Mouse (Mus musculus) left cerebral cortex, adult 6 months (tissue): ENCODE data around the gene Olfr1152. TPM values are rescaled to one million over a fixed set of nuclear protein-coding genes. Genes with fewer than 3 reads are reported as not detected.

Source experiments
- long read RNA-seq, 2 experiments: library from polyadenylated mRNA; unstranded; transcript quantifications; one replicate each; pipeline ENCODE4 v2.0.0; 2019 to 2020
- polyA plus RNA-seq: library from polyadenylated mRNA; unstranded; fragments of <200 nt; fragmentation: Nextera tagmentation; gene quantifications from 2 replicates; pipeline ENCODE4 v1.2.3, GENCODE M21; 2021

The Olfr1152 gene
- not detected in 2 replicates for polyA plus RNA-seq
- long read RNA-seq, experiment 1, result 0 reads
- long read RNA-seq, experiment 2, result 0 reads

GRCm38 (mm10) chr2:87866192-87866591, at the start of gene Olfr1152:
TSS of gene Olfr1152 (plus strand) at chr2:87866492.

GRCm38 (mm10) chr2:87830233-87830632, 36.1 kb upstream of the Olfr1152 start, which contains the start of gene Olfr1148:
TSS of gene Olfr1148 (plus strand) at chr2:87830533.

GRCm38 (mm10) chr2:87843693-87844092, 22.6 kb upstream of the Olfr1152 start, which contains the start of gene Olfr1150-ps1:
TSS of gene Olfr1150-ps1 (plus strand) at chr2:87843993.

GRCm38 (mm10) chr2:87855562-87855961, 10.7 kb upstream of the Olfr1152 start, which contains the start of gene Olfr1151:
TSS of gene Olfr1151 (plus strand) at chr2:87855862.

GRCm38 (mm10) chr2:87894662-87895061, 28.4 kb downstream of the Olfr1152 start, which contains the start of gene Olfr1153:
TSS of gene Olfr1153 (plus strand) at chr2:87894962.

DNA sequence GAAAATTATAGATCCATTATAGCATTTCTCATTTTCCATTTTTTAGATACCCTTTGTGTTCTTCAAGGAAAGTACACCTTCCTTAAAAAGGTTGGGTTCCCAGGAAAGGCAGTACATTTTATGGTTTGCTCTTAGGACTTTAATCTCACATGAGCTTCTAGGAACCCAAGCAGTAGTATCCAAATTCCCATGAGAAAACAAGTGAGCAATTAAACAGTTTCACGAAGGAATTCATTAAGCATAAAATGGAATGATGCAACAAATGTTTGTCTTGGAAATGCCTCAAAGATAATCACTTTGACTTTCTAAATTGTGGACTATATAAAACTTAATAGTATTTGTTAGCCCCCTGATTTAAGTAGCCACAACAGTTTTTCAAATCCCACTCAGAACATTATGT, 38.8 kb downstream of the Olfr1152 start, which contains the start of gene Olfr1154:
TSS of gene Olfr1154 (minus strand) at position 101 of the 400 bp plus-strand sequence.

Other genes with a start within 250 kb of the Olfr1152 start
- not detected in 2 replicates for gene Olfr1131, start 239.4 kb upstream of the Olfr1152 start, polyA plus RNA-seq
- not detected in 2 replicates for gene Olfr1132, start 229.0 kb upstream of the Olfr1152 start, polyA plus RNA-seq
- gene Olfr1133, start 219.1 kb upstream of the Olfr1152 start, polyA plus RNA-seq, result not detected in 2 replicates
- not detected in 2 replicates for gene Olfr1134, start 208.0 kb upstream of the Olfr1152 start, polyA plus RNA-seq
- gene Olfr1135, start 192.8 kb upstream of the Olfr1152 start, polyA plus RNA-seq, result not detected in 2 replicates
- gene Olfr1136, start 172.5 kb upstream of the Olfr1152 start, polyA plus RNA-seq, result not detected in 2 replicates
- not detected in 2 replicates for gene Olfr1137, start 153.3 kb upstream of the Olfr1152 start, polyA plus RNA-seq
- not detected in 2 replicates for gene Olfr1138, start 126.5 kb upstream of the Olfr1152 start, polyA plus RNA-seq
- not detected in 2 replicates for gene Olfr1140, start 122.7 kb upstream of the Olfr1152 start, polyA plus RNA-seq
- gene Olfr1141, start 112.5 kb upstream of the Olfr1152 start, polyA plus RNA-seq, result not detected in 2 replicates
- gene Olfr152, start 87.0 kb upstream of the Olfr1152 start, polyA plus RNA-seq, result not detected in 2 replicates
- not detected in 2 replicates for gene Olfr1143, start 65.9 kb upstream of the Olfr1152 start, polyA plus RNA-seq
- gene Olfr1145, start 56.7 kb upstream of the Olfr1152 start, polyA plus RNA-seq, result not detected in 2 replicates
- not detected in 2 replicates for gene Olfr1148, start 36.0 kb upstream of the Olfr1152 start, polyA plus RNA-seq
- gene Olfr1150-ps1, start 22.5 kb upstream of the Olfr1152 start, polyA plus RNA-seq, result not detected in 2 replicates
- not detected in 2 replicates for gene Olfr1151, start 10.6 kb upstream of the Olfr1152 start, polyA plus RNA-seq
- not detected in 2 replicates for gene Olfr1153, start 28.5 kb downstream of the Olfr1152 start, polyA plus RNA-seq
- gene Olfr1154, start 38.7 kb downstream of the Olfr1152 start, polyA plus RNA-seq, result not detected in 2 replicates
- not detected in 2 replicates for gene Olfr1155, start 78.6 kb downstream of the Olfr1152 start, polyA plus RNA-seq
- gene Olfr1156, start 86.6 kb downstream of the Olfr1152 start, polyA plus RNA-seq, result not detected in 2 replicates
- gene Olfr1157, start 101.8 kb downstream of the Olfr1152 start, polyA plus RNA-seq, result not detected in 2 replicates
- not detected in 2 replicates for gene Olfr74, start 108.2 kb downstream of the Olfr1152 start, polyA plus RNA-seq
- gene Olfr1158, start 123.6 kb downstream of the Olfr1152 start, polyA plus RNA-seq, result not detected in 2 replicates
- not detected in 2 replicates for gene Olfr1160, start 141.8 kb downstream of the Olfr1152 start, polyA plus RNA-seq
- gene Olfr1161, start 156.3 kb downstream of the Olfr1152 start, polyA plus RNA-seq, result not detected in 2 replicates
- not detected in 2 replicates for gene Olfr73, start 171.2 kb downstream of the Olfr1152 start, polyA plus RNA-seq
- not detected in 2 replicates for gene Olfr1162, start 184.6 kb downstream of the Olfr1152 start, polyA plus RNA-seq
- not detected in 2 replicates for gene Olfr1163, start 205.3 kb downstream of the Olfr1152 start, polyA plus RNA-seq
- not detected in 2 replicates for gene Olfr1164, start 227.5 kb downstream of the Olfr1152 start, polyA plus RNA-seq